Mouse (Mus musculus) liver, embryonic 14.5 days (tissue): Measurements from ENCODE around the gene Gm9611.
"Not testable (repeated sequence)": the region's sequence is repeated elsewhere in the genome, so short reads cannot be mapped to it uniquely, and the experiment has no call there.

Experiments used
- CTCF ChIP-seq: IDR thresholded peaks from 2 replicates; pipeline ENCODE4 v1.5.1; 2016; ENCODE audit warnings: antibody characterized with exemption, low read depth, control low read depth
- EP300 ChIP-seq: IDR thresholded peaks from 2 replicates; pipeline ENCODE4 v1.6.1; 2016; ENCODE audit warnings: antibody characterized with exemption, low read depth

GRCm38 (mm10) chr14:42297258-42297657 is at the start of gene Gm9611:
- not testable (repeated sequence) for TF ChIP-seq CTCF, EP300
